Mouse (Mus musculus): ENCODE measurements around the gene Ascc1. TPM values are rescaled to one million over a fixed set of nuclear protein-coding genes. Genes with fewer than 3 reads are reported as not detected.

The Ascc1 gene
- polyA plus RNA-seq (2015; fragmentation: Nextera tagmentation; extraction: Ambion mirVana) = 47.4 and 48.7 TPM in 2 replicates

- no peaks in the 10 kb centered on the region for H3K36me3 ChIP-seq (replicated peaks)
- H3K4me2 ChIP-seq = peak within 1 kb of the TSS; percentile 72
- H3K9ac ChIP-seq = peak within 1 kb of the TSS; percentile 60
- WGBS = under 1% methylated on average over 50 of the region's 51 CpGs
- peak within 1 kb of the TSS; percentile 98 for H3K27ac ChIP-seq
- H3K9me3 ChIP-seq = no peaks in the 10 kb centered on the region
- peak; percentile 97 for ATAC-seq (replicated peaks)
- H3K4me3 ChIP-seq = peak within 1 kb of the TSS; percentile 66
- H3K4me1 ChIP-seq = peaks cover 22% of the 10 kb centered on the region
- no peaks in the 10 kb centered on the region for H3K27me3 ChIP-seq (replicated peaks)
Observed at GRCm38 (mm10) chr10:60002673-60003212, at the start of gene Ascc1, which contains the start of gene Anapc16. Ascc1 (plus strand) TSS chr10:60002805. Anapc16 (minus strand) TSS chr10:60003135.

GRCm38 (mm10) chr10:59953564-59954039 lies 49.0 kb upstream of the Ascc1 start:
- ATAC-seq (replicated peaks) = no peak
- H3K36me3 ChIP-seq (replicated peaks) = no peaks in the 10 kb centered on the region
- no peak overlapping the region for H3K4me3 ChIP-seq
- H3K9ac ChIP-seq = no peak overlapping the region
- WGBS = 29% methylated on average over 7 of the region's 7 CpGs
- no peak overlapping the region for H3K4me2 ChIP-seq
- H3K27ac ChIP-seq = 0 out of 2 replicates have a peak overlapping the region, but pooled peaks have one; percentile 16
- no peaks in the 10 kb centered on the region for H3K9me3 ChIP-seq
- peaks cover 53% of the 10 kb centered on the region for H3K4me1 ChIP-seq
- H3K27me3 ChIP-seq (replicated peaks) = no peaks in the 10 kb centered on the region

GRCm38 (mm10) chr10:59956681-59957080 lies 45.9 kb upstream of the Ascc1 start:
- Histone ChIP-seq H3K4me3 (no peak overlapping the region), H3K36me3 (replicated peaks) (no peaks in the 10 kb centered on the region), H3K4me1 (peaks cover 42% of the 10 kb centered on the region), H3K9ac (no peak overlapping the region), H3K27ac (peak overlapping the region; percentile 23; the same call in 1 of the 2 replicates), H3K9me3 (no peaks in the 10 kb centered on the region), H3K27me3 (replicated peaks) (no peaks in the 10 kb centered on the region), H3K4me2 (no peak overlapping the region)
- WGBS = 46% methylated on average over 5 of the region's 5 CpGs
- no peak for ATAC-seq (replicated peaks)

- ATAC-seq (replicated peaks) = peak; percentile 15; the same call in 1 of the 2 replicates
- Histone ChIP-seq H3K4me3 (peak overlapping the region; percentile 8), H3K9ac (peak overlapping the region; percentile 24; the same call in 1 of the 2 replicates), H3K27me3 (replicated peaks) (no peaks in the 10 kb centered on the region), H3K9me3 (no peaks in the 10 kb centered on the region), H3K4me1 (peaks cover 40% of the 10 kb centered on the region), H3K27ac (peak overlapping the region; percentile 79), H3K36me3 (replicated peaks) (no peaks in the 10 kb centered on the region), H3K4me2 (peak overlapping the region; percentile 49)
- WGBS = 9% methylated on average over 25 of the region's 25 CpGs
Observed at GRCm38 (mm10) chr10:59957171-59958149, 45.1 kb upstream of the Ascc1 start.

- Histone ChIP-seq H3K9ac (peak overlapping the region; percentile 24; the same call in 1 of the 2 replicates), H3K9me3 (no peaks in the 10 kb centered on the region), H3K36me3 (replicated peaks) (no peaks in the 10 kb centered on the region), H3K27ac (peak overlapping the region; percentile 79), H3K4me2 (peak overlapping the region; percentile 49), H3K4me1 (peaks cover 33% of the 10 kb centered on the region), H3K4me3 (no peak overlapping the region), H3K27me3 (replicated peaks) (no peaks in the 10 kb centered on the region)
- ATAC-seq (replicated peaks) = peak; percentile 51
- 12% methylated on average over 5 of the region's 5 CpGs for WGBS
Observed at GRCm38 (mm10) chr10:59958458-59958857, 44.1 kb upstream of the Ascc1 start.

GRCm38 (mm10) chr10:59959517-59959916 lies 43.1 kb upstream of the Ascc1 start:
- no peak overlapping the region; the same call in 1 of the 2 replicates for H3K27ac ChIP-seq
- 74% methylated on average over 12 of the region's 12 CpGs for WGBS
- no peak for ATAC-seq (replicated peaks)
- H3K4me1 ChIP-seq = peaks cover 36% of the 10 kb centered on the region
- H3K9ac ChIP-seq = no peak overlapping the region
- H3K36me3 ChIP-seq (replicated peaks) = no peaks in the 10 kb centered on the region
- H3K4me2 ChIP-seq = no peak overlapping the region
- H3K9me3 ChIP-seq = no peaks in the 10 kb centered on the region
- no peak overlapping the region for H3K4me3 ChIP-seq
- H3K27me3 ChIP-seq (replicated peaks) = no peaks in the 10 kb centered on the region

GRCm38 (mm10) chr10:59963609-59964008 lies 39.0 kb upstream of the Ascc1 start:
- H3K9ac ChIP-seq = no peak overlapping the region
- ATAC-seq (replicated peaks) = no peak

GRCm38 (mm10) chr10:59964504-59965361 lies 37.9 kb upstream of the Ascc1 start:
- Histone ChIP-seq H3K9ac (peak overlapping the region; percentile 6; the same call in 1 of the 2 replicates), H3K27ac (0 out of 2 replicates have a peak overlapping the region, but pooled peaks have one; percentile 38), H3K9me3 (no peaks in the 10 kb centered on the region), H3K27me3 (replicated peaks) (no peaks in the 10 kb centered on the region), H3K36me3 (replicated peaks) (no peaks in the 10 kb centered on the region), H3K4me3 (peak overlapping the region; percentile 15; the same call in 1 of the 2 replicates), H3K4me1 (peaks cover 16% of the 10 kb centered on the region), H3K4me2 (peak overlapping the region; percentile 39)
- WGBS = 6% methylated on average over 18 of the region's 23 CpGs
- peak; percentile 43 for ATAC-seq (replicated peaks)

More at GRCm38 (mm10) chr10:59963609-59964008, 39.0 kb upstream of the Ascc1 start:
- Histone ChIP-seq H3K9me3 (no peaks in the 10 kb centered on the region), H3K27ac (no peak overlapping the region), H3K27me3 (replicated peaks) (no peaks in the 10 kb centered on the region), H3K4me1 (peaks cover 24% of the 10 kb centered on the region), H3K4me3 (no peak overlapping the region), H3K36me3 (replicated peaks) (no peaks in the 10 kb centered on the region), H3K4me2 (no peak overlapping the region)
- 60% methylated on average over 2 of the region's 2 CpGs for WGBS

- H3K36me3 ChIP-seq (replicated peaks) = no peaks in the 10 kb centered on the region
- H3K9ac ChIP-seq = no peak overlapping the region
- H3K27ac ChIP-seq = 0 out of 2 replicates have a peak overlapping the region, but pooled peaks have one; percentile 38
- no peak for ATAC-seq (replicated peaks)
- H3K9me3 ChIP-seq = no peaks in the 10 kb centered on the region
- WGBS = 36% methylated on average over 9 of the region's 9 CpGs
- H3K27me3 ChIP-seq (replicated peaks) = no peaks in the 10 kb centered on the region
- no peak overlapping the region for H3K4me2 ChIP-seq
- no peak overlapping the region for H3K4me3 ChIP-seq
- H3K4me1 ChIP-seq = peaks cover 22% of the 10 kb centered on the region
Observed at GRCm38 (mm10) chr10:59965362-59965695, 37.3 kb upstream of the Ascc1 start.

- no peaks in the 10 kb centered on the region for H3K9me3 ChIP-seq
- no peak overlapping the region for H3K9ac ChIP-seq
- peaks cover 26% of the 10 kb centered on the region for H3K4me1 ChIP-seq
- ATAC-seq (replicated peaks) = no peak
- no peaks in the 10 kb centered on the region for H3K27me3 ChIP-seq (replicated peaks)
- no peak overlapping the region for H3K4me2 ChIP-seq
- no peaks in the 10 kb centered on the region for H3K36me3 ChIP-seq (replicated peaks)
- no peak overlapping the region for H3K4me3 ChIP-seq
- H3K27ac ChIP-seq = no peak overlapping the region
- 71% methylated on average over 8 of the region's 8 CpGs for WGBS
Observed at GRCm38 (mm10) chr10:59965788-59966187, 36.8 kb upstream of the Ascc1 start.

- Histone ChIP-seq H3K27me3 (replicated peaks) (no peaks in the 10 kb centered on the region), H3K4me3 (no peak overlapping the region), H3K36me3 (replicated peaks) (no peaks in the 10 kb centered on the region), H3K4me1 (peaks cover 31% of the 10 kb centered on the region), H3K9me3 (no peaks in the 10 kb centered on the region), H3K27ac (no peak overlapping the region), H3K9ac (no peak overlapping the region), H3K4me2 (no peak overlapping the region)
- WGBS = 93% methylated on average over 6 of the region's 6 CpGs
- no peak for ATAC-seq (replicated peaks)
Observed at GRCm38 (mm10) chr10:59966743-59967142, 35.9 kb upstream of the Ascc1 start.
